Mouse (Mus musculus) liver, embryonic 16.5 days (tissue): ENCODE measurements around the gene Myl6. TPM values are rescaled to one million over a fixed set of nuclear protein-coding genes. Genes with fewer than 3 reads are reported as not detected.

Experiments used
- ATAC-seq: fragments of 200-750 bp; cut with Nextera tagmentation; 2 replicates; pipeline ENCODE4 v1.8.0; 2017; ENCODE audit warnings: low read depth, mild to moderate bottlenecking, moderate number of reproducible peaks, moderate library complexity
- H3K27ac ChIP-seq: fragments of 300-500 bp; sonication (generic); 2 replicates; pipeline ENCODE4 v1.5.1; 2014; ENCODE audit warnings: mild to moderate bottlenecking, low read length
- H3K27me3 ChIP-seq: fragments of 300-500 bp; sonication (generic); 2 replicates; pipeline ENCODE4 v1.6.1; 2014; ENCODE audit warnings: low read depth, low read length, mixed read lengths; ENCODE audit not compliant: control insufficient read depth, insufficient read depth
- H3K36me3 ChIP-seq: fragments of 300-500 bp; sonication (generic); 2 replicates; pipeline ENCODE4 v1.6.1; 2014; ENCODE audit warnings: mild to moderate bottlenecking; ENCODE audit not compliant: control insufficient read depth, insufficient read depth
- H3K4me1 ChIP-seq: fragments of 300-500 bp; sonication (generic); 2 replicates; pipeline ENCODE4 v1.6.1; 2014; ENCODE audit warnings: low read depth, low read length, mixed read lengths; ENCODE audit not compliant: control insufficient read depth
- H3K4me2 ChIP-seq: fragments of 300-500 bp; sonication (generic); 2 replicates; pipeline ENCODE4 v1.6.1; 2014; ENCODE audit warnings: low read depth, low read length, mixed read lengths
- H3K4me3 ChIP-seq: fragments of 300-500 bp; sonication (generic); 2 replicates; pipeline ENCODE4 v1.5.1; 2014; ENCODE audit warnings: low read depth, mild to moderate bottlenecking, low read length
- H3K9ac ChIP-seq: fragments of 300-500 bp; sonication (generic); 2 replicates; pipeline ENCODE4 v1.6.1; 2014; ENCODE audit warnings: low read depth, low read length
- H3K9me3 ChIP-seq: fragments of 300-500 bp; sonication (generic); replicated peaks from 2 replicates; pipeline ENCODE4 v1.6.1; 2016; ENCODE audit warnings: low read length; ENCODE audit not compliant: control insufficient read depth
- WGBS: fragments of 180-500 bp; shearing (Covaris S2); extraction: QIAGEN DNeasy Blood & Tissue Kit; methylation state at CpG from one replicate; pipeline ENCODE4 v1.1.7; 2014; ENCODE audit not compliant: insufficient replicate concordance; 5-methylcytosine and 5-hydroxymethylcytosine counted together
- polyA plus RNA-seq: library from polyadenylated mRNA; unstranded; fragments of >200 nt; fragmentation: Nextera tagmentation; extraction: Ambion mirVana; gene quantifications from 2 replicates; pipeline ENCODE4 v1.2.1, GENCODE M21; 2015

The Myl6 gene
- polyA plus RNA-seq, 1 experiment from 2014 or later = 448 TPM

DNA sequence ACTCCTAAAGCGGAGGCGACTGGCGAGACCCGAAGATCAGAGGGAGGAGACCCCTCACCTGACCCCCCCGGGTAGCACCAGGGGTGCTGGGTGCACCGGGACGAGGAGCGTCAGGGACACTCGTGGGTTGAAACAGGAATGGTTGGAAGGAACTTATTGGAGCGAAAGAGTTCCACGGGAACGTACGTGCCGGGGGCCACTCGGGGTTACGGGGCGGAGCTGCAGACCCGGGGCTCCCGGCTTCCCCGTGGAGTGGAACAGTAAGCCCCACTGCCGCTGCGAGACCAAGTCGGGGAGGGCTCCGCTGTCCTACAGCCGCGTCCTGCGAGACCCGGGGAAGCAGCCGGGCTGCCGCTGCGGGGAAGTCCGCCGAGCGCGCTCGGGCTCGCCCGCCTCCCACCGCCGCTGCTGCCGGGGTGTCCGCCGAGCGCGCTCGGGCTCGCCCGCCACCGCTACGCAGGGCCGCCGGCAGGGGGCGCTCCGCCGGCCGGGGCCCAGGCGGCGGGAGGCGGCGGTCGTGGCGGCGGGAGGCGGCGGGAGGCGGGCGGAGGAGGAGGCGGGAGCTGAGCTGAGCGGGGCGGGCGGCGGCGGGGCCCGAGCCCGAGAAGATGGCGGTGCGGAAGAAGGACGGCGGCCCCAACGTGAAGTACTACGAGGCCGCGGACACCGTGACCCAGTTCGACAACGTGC lies 35.1 kb downstream of the Myl6 start, which contains the start of gene Smarcc2:
Smarcc2 (plus strand) TSS at position 530 of the 690 bp plus-strand sequence.
- Histone ChIP-seq H3K9me3 (no peaks in the 10 kb centered on the region), H3K4me3 (peak within 1 kb of the TSS; percentile 92), H3K27ac (peak within 1 kb of the TSS; percentile 95), H3K9ac (peak within 1 kb of the TSS; percentile 97), H3K4me2 (peak within 1 kb of the TSS; percentile 97), H3K36me3 (peaks cover 12% of the 10 kb centered on the region), H3K27me3 (no peaks in the 10 kb centered on the region), H3K4me1 (peaks cover 23% of the 10 kb centered on the region)
- ATAC-seq = peak; percentile 82
- under 1% methylated on average over 66 of the region's 86 CpGs for WGBS

DNA sequence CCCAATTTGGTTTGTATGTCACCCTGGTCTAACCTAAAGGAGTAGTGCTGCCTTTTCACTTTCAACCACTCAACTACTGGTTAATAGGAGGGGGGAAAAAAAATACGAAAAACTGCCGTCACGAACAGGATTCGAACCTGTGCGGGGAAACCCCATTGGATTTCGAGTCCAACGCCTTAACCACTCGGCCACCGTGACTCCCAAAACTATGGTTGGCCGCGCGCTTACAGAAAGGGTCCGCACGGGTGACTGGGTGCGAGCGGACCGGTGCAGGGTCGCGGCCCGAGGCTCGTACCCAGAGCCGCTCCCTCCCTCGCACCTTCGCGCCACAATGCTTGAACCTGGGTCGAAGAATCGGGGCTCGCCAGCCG lies 35.6 kb downstream of the Myl6 start:
- 1% methylated on average over 29 of the region's 29 CpGs for WGBS
- peak; percentile 52 for ATAC-seq

DNA sequence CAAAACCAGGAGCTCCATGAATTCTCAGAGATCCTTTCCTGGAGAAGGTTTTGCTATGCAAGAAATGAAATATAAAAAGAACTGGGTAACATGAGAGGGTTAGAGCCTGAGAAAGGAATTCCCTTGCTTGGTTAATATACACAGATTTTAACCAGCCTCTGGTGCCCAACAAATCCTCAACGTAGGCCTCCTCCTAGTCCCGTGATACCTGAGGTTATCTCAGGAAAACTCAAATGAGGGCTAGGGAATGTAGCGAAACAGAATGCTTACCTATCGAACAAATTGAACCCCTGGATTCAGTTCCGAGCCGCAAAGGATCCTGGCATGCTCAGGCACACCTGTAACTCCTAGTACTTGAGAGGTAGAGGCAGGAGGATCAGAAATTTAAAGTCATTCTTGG lies 36.3 kb downstream of the Myl6 start:
- ATAC-seq = no peak
- Histone ChIP-seq H3K4me1 (peaks cover 23% of the 10 kb centered on the region), H3K36me3 (peaks cover 3% of the 10 kb centered on the region), H3K27me3 (no peaks in the 10 kb centered on the region), H3K4me2 (no peak overlapping the region), H3K9ac (no peak overlapping the region), H3K4me3 (no peak overlapping the region), H3K9me3 (no peaks in the 10 kb centered on the region), H3K27ac (no peak overlapping the region)
- WGBS = 85% methylated on average over 6 of the region's 6 CpGs

More for the DNA sequence above, 35.6 kb downstream of the Myl6 start:
- Histone ChIP-seq H3K36me3 (peaks cover 8% of the 10 kb centered on the region), H3K27ac (peak overlapping the region; percentile 95), H3K4me2 (peak overlapping the region; percentile 97), H3K9ac (peak overlapping the region; percentile 97), H3K4me1 (peaks cover 23% of the 10 kb centered on the region), H3K4me3 (peak overlapping the region; percentile 92), H3K27me3 (no peaks in the 10 kb centered on the region), H3K9me3 (no peaks in the 10 kb centered on the region)

DNA sequence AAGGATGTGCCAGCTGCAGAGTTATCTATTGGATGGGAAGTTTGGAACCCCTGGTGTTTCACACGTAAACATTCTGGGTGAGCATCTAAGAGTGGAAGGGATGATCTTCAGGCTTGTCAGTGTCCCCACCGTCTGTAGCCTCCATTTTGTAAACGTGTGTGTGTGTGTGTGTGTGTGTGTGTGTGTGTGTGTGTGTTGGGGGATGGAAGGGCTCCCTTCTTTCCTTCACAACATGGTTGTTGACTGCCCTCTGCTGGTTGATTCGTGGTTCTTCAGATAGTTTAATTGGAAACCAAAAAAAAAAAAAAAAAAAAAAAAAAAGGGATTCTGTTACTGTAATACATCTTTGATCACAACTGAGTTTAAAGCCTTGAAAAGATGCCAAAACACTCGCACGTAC lies 38.7 kb downstream of the Myl6 start:
- Histone ChIP-seq H3K4me2 (no peak overlapping the region; the same call in 1 of the 2 replicates), H3K9me3 (no peaks in the 10 kb centered on the region), H3K4me1 (peaks cover 12% of the 10 kb centered on the region), H3K27me3 (no peaks in the 10 kb centered on the region), H3K9ac (no peak overlapping the region; the same call in 1 of the 2 replicates), H3K4me3 (no peak overlapping the region), H3K36me3 (no peaks in the 10 kb centered on the region), H3K27ac (no peak overlapping the region)
- WGBS = 5% methylated on average over 6 of the region's 6 CpGs
- ATAC-seq = no peak

DNA sequence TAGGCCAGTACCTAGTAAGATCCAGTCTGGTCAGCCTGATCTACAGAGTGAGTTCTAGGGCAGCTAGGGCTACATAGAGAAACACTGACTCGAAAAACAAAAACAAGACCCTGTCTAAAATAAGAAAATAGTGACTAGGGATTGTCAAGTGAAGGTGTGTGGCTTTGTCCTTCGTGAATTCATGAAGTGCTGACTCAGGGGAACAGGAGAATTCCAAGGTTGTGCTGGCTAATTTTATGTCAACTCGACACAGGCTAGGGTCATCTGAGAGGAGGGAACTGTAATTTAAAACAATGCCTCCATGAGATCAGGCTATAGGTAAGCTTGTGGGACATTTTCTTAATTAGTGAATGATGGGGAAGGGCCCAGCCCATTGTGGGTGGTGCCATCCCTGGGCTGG lies 39.5 kb downstream of the Myl6 start:
- no peak overlapping the region for H3K4me2 ChIP-seq
- no peak for ATAC-seq
- H3K36me3 ChIP-seq = no peaks in the 10 kb centered on the region
- WGBS = 67% methylated on average over 3 of the region's 3 CpGs
- no peak overlapping the region for H3K27ac ChIP-seq
- H3K9ac ChIP-seq = no peak overlapping the region
- H3K9me3 ChIP-seq = no peaks in the 10 kb centered on the region
- peaks cover 9% of the 10 kb centered on the region; the same call in 1 of the 2 replicates for H3K4me1 ChIP-seq
- H3K4me3 ChIP-seq = no peak overlapping the region
- H3K27me3 ChIP-seq = no peaks in the 10 kb centered on the region

DNA sequence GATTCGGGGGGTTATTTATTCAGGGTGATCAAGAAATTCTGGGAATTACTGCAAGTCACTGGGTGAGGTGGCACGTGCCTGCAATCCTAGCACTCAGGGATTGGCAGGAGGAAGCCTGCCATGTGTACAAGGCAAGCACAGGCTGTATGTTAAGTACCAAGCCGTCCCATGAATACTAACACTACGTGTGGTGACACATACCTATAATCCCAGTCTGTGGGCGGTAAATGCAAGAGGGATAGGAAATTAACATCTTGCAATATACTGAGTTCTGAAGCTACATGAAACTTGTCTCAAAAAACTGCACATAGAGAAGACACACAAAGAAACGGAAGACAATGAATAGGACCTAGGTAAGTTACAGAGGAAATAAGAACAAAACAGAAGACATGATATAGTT lies 42.9 kb downstream of the Myl6 start:
- Histone ChIP-seq H3K4me2 (no peak overlapping the region), H3K9ac (no peak overlapping the region), H3K4me1 (peaks cover 4% of the 10 kb centered on the region; the same call in 1 of the 2 replicates), H3K36me3 (no peaks in the 10 kb centered on the region), H3K27me3 (no peaks in the 10 kb centered on the region), H3K4me3 (no peak overlapping the region), H3K9me3 (no peaks in the 10 kb centered on the region), H3K27ac (no peak overlapping the region)
- 68% methylated on average over 6 of the region's 6 CpGs for WGBS
- ATAC-seq = no peak

DNA sequence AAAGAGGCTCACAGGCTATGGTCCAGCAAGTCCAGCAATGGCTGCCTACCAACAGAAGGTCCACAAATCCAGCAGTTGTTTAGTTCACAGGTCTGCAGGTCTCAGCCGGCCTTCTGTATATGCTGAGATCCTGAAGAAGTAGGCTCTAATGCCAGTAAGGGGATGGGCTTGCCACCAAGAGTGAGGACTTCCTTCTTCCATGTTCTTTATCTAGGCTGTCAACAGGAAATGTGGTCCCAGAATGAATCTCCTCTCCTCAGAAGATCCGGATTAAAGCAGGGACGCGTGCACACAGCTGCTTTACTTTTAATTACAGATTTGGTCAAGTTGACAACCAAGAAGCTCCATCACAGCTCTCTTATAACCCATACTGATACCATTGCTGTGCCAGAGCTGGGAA lies 48.5 kb downstream of the Myl6 start:
- no peaks in the 10 kb centered on the region for H3K9me3 ChIP-seq
- no peak overlapping the region for H3K9ac ChIP-seq
- 31% methylated on average over 4 of the region's 4 CpGs for WGBS
- H3K27ac ChIP-seq = no peak overlapping the region
- no peak overlapping the region for H3K4me2 ChIP-seq
- no peak overlapping the region for H3K4me3 ChIP-seq
- H3K27me3 ChIP-seq = no peaks in the 10 kb centered on the region
- H3K36me3 ChIP-seq = no peaks in the 10 kb centered on the region
- H3K4me1 ChIP-seq = no peaks in the 10 kb centered on the region
- ATAC-seq = no peak

DNA sequence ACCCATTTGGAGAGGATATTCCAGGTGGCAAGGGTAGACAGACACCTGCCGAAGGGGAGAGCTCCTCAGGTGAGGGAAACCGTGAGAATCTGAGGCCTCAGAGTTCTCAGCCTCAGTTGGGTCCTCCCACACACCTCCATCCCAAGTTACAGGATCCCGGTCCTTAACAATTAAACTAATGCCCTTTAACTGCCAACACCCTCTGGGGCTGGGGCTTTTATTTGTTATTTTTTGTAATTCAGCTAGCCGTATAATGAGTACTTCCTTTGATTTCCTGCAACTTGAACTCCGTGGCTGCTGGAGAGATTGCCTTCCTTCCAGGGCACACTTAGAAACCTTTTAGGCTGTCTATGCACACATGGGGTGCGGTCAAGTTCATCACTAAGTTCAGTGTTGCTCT lies 49.6 kb downstream of the Myl6 start:
- H3K4me2 ChIP-seq = no peak overlapping the region
- H3K9ac ChIP-seq = no peak overlapping the region
- H3K9me3 ChIP-seq = no peaks in the 10 kb centered on the region
- no peaks in the 10 kb centered on the region for H3K27me3 ChIP-seq
- no peak overlapping the region for H3K27ac ChIP-seq
- H3K4me3 ChIP-seq = no peak overlapping the region
- no peaks in the 10 kb centered on the region for H3K4me1 ChIP-seq
- ATAC-seq = no peak
- WGBS = 61% methylated on average over 6 of the region's 6 CpGs
- no peaks in the 10 kb centered on the region for H3K36me3 ChIP-seq

DNA sequence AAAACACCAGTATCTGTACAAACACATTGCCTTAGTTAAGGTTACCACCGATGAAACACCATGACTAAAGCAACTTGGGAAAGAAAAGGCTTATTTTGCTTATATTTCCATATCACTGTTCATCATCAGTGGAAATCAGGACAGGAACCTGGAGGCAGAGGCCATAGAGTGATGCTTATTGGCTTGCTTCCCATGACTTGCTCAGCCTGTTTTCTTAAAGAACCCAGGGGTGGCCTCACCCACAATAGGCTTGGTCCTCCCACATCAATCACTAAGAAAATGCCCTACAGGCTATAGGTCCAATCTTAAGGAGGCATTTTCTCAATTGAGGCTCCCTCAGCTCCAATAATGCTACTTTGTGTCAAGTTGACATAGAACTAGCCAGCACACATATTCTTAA lies 51.2 kb downstream of the Myl6 start:
- Histone ChIP-seq H3K4me1 (no peaks in the 10 kb centered on the region), H3K27ac (no peak overlapping the region), H3K4me3 (no peak overlapping the region), H3K4me2 (no peak overlapping the region), H3K9ac (no peak overlapping the region), H3K9me3 (no peaks in the 10 kb centered on the region), H3K36me3 (peaks cover 7% of the 10 kb centered on the region), H3K27me3 (no peaks in the 10 kb centered on the region)
- WGBS = 54% methylated on average over 1 of the region's 1 CpGs
- ATAC-seq = no peak
